Mouse (Mus musculus) left cerebral cortex, postnatal 25 days (tissue): ENCODE results near the gene Clip3. TPM values are rescaled to one million over a fixed set of nuclear protein-coding genes. Genes with fewer than 3 reads are reported as not detected.

ENCODE experiments used
- DNase-seq, 2 experiments: peaks; one replicate each; pipeline ENCODE4 v3.0.0; 2022; ENCODE audit warnings: low spot score in 2 of 2, mixed read lengths in 1 of 2
- intact Hi-C: fragments of 180-260 bp; cut with DNase I; formaldehyde crosslinking; loops from one replicate; pipeline ENCODE4 v1.15.1; 2025
- total RNA-seq, 2 experiments: library from RNA; stranded (reverse); gene quantifications; 2 replicates each; pipeline ENCODE4 v1.2.3; 2021

Gene Clip3
- 100 to 1,000 TPM; 467 to 489 TPM for total RNA-seq

DNA sequence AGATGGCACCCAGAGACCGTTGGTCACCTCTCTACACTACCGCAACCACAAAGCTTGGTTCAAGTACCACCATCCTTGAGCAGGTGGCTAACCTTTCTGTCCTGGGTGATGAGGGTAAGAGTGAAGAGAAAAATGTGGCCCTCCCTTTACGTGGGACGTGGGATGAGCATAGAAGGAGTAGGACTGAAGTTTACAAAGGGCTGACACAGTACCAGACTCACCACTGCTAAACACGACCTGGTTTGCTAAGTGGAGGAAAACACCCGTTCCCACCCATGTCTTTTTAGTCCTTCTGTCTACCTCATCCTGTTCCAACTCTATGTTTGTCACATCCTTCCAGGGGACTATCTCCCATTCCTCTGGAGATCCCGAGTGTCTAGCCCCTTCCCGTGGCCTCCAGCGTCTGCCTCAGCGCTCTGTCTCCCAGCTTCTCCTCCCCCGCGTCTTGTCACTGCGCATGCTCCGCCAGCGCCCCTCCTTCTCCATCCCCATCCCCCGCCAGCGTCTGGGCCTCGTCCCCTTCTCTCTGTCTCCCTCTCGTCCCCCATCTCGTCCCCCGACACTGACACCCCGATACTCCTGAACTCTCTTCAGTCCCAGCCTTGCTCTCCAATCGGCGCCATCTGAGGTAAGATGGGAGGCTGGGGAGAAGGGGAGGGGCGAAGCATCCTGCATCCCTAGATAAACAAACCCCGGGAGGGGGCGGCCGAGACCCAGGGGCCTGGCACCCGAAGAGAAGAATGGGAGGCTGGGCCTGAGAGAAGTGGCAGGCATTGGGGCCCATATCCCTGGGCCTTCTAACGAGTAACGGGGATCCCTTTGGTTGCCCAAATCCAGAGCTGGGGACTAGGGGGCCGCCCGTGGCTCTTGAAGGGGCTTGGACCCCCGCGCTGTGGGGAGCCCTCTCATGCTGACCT lies at the start of gene Clip3:
Gene Clip3 (plus strand): TSS at position 514 of the 917 bp plus-strand sequence.
- DNase-seq = peak; percentile 90 to 94
- intact Hi-C loops = no loop called here

DNA sequence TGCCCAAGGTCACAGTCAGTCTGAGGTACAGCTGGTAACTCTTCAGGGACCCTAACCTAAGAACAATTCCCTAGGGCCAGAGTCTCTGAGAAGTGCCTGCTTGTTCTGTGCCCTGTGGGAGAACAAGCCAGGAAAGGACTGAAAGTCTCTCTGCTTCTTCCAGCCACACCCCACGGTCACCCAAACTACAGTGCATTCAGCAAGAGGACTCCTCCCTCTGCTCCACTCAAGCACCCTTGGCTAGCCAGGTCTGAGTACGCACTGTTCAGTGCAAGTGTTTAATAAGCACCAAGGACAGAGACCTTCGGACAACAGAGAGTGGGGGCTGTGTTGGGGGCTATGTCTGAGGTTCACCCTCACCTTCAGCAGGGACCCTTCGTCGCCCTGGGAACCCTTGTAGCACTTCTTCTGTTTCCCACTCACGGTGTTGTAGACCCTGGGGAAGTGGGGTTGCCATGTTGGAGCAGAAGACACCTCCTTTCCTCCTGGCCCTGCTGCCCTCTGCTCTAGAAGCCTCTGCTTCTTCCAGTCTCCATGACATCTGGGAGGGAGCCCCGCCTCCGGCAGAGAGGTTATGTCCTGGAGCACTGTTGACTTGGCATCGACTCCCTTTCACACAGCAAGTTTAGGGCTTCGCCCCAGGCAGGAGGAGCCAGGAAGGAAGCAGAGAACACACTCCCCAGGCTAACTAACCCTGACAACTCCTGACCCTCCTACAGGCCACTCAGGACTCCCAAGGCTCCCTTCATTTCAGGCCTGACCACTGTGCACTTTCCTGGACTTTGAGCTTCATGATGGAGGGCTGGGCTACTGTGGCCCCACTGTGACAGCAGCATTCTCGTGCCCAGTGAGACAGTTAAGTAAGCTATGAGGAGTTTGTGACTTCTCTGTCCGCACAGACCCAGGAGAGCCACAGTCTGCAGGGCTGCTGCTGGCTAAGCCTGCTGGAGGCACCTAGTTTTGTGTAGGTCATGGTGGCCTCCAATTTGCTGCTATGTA lies 39.3 kb upstream of the Clip3 start:
- intact Hi-C loops = no loop called here
- DNase-seq = no peak

DNA sequence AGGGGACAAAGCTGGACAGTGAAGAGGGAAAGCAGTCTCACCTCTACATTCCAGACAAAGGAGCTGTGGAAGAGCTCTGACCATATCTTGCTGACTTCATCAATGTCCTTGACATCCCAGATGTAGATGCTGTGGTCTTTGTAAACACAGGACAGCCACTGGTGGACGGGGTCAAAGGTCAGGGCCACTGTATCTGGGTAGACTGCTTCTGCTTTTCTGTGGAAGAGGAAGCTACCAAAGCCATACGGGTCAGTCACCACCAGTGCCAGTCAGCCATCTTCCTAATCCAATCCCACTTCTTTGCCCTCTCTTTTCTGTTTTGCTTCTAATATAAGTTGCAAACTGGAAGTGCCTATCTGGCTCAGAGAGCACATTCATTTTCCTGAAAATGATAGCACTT lies 26.5 kb upstream of the Clip3 start:
- no peak for DNase-seq
- intact Hi-C loops = no loop called here

DNA sequence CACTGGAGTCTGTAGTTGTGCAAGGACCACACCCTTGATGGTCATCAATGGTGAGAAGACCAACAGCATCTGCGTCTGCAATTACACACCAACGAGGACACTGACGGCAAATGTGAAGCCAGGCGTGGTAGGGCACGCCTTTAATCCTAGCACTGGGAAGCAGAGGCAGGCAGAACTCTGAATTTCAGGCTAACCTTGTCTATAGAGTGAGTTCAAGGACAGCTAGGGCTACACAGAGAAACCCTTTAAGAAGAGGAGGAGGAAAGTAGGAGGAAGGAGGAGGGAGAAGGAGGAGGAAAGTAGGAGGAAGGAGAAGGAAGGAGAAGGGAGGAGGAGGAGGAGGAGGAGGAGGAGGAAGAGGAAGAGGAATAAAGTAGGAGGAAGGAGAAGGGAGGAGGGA lies 26.0 kb upstream of the Clip3 start:
- DNase-seq = no peak
- intact Hi-C loops = no loop called here

DNA sequence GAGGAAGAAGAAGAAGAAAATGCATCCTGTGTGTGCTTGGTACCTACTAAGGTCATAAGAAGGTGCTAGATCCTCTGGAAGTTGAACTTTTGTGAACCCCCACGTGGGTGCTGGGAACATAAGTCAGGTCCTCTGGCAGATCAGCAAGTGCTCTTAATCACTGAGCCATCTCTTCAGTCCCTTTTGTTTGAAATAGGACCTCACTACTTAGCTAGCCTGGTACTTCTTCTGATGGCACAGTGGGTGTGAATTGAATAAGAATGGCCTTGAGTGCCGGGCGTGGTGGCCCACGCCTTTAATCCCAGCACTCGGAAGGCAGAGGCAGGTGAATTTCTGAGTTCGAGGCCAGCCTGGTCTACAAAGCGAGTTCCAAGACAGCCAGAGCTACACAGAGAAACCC lies 25.6 kb upstream of the Clip3 start:
- no peak for DNase-seq
- intact Hi-C loops = no loop called here

DNA sequence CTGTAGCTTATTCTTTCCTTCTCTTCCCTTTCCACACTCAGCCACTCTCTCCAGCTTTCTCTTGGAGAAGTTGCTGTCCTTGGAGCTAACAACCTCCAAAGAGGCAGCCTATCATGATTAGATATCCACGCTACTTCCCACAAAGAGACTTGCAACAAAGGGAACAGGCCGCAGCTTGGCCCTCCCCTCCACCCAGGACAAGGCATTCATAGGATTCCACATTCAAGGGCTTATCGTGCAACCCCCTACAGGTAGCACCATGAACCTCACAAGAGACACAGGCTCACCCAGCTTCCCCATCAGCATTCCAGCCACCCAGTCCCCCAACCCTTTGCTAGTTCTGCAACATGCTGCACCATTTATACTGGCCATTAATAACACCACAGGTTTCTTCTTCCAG lies 24.7 kb upstream of the Clip3 start:
- intact Hi-C loops = no loop called here

DNA sequence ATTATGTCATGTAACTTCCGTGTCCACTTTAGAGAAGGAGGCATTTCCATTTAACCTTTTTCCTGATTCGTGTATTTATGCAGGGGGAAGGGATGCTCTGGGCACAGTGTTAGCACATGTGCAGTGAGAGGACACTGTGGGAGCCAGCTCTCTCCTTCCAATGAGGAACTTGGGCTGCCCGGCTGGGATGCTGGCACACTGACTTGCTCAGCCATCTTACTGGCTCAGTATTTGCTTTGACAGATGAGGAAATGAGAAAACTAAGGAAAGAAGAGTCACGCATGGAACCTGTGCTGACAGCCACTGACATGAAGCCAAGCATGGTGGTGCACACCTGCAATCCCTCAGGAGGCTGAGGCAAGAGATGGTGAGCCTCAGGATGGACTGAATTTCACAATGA lies 21.9 kb upstream of the Clip3 start:
- intact Hi-C loops = loop anchor here (2.0 kb wide), 1 partner anchor 31 kb away; no protein-coding TSS in a partner anchor
- no peak for DNase-seq

More for the DNA sequence above, 24.7 kb upstream of the Clip3 start:
- no peak for DNase-seq

DNA sequence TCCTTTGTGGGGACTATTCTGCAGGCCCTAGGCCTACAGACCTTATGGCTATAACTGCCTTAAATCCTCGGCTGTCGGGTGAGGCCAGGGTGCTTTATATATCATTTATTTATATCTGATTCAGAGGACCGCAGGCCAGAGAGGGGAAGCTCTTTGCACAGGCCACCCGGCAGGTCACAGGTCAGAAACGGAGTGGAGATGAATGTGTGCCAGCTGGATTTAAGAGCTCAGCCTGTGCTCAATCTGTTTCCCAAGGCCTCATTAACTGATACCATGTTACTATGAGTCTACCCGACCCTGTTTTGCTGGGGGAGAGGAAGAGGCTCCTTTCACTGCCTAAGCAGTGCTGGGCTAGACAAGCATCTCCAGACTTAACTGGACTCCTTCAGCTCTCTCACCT lies 17.1 kb upstream of the Clip3 start:
- DNase-seq = no peak
- intact Hi-C loops = no loop called here

DNA sequence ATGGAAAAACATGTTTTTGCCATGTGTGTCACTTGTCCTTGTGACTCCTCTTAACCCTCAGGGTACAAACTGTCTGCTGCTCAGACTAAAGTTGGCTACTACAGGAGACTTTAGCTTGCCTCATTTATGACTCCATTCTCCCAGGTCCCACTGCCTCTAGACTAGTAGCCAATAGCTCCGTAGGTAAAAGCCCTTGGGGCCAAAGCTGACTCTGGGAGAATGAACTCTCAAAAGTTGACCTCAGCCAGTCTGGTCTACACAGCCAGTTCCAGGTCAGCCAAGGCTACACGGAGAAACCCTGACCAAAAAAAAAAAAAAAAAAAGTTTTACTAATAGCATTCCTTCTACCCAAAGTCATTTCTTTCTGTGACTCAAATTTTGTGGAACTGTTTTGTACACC lies 12.6 kb upstream of the Clip3 start:
- DNase-seq = no peak
- intact Hi-C loops = no loop called here

DNA sequence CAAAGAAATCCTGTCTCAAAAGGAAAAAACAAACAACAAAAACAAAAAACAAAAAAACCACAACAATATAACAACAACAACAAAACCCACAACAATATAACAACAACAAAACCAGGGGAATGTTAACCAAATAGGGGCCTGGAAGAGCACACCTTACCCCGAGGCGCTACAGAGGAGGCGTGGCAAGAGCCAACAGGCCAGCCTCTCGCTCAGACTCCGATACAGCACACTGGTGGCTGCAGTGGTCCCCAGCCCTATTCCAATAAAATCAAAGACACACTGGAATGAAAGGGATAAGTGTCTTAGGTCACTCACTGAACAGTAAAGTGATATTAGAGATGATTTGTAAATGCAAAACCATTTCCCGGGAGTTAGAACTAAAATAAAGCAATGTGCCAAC lies 12.0 kb upstream of the Clip3 start:
- no peak for DNase-seq
- intact Hi-C loops = no loop called here

DNA sequence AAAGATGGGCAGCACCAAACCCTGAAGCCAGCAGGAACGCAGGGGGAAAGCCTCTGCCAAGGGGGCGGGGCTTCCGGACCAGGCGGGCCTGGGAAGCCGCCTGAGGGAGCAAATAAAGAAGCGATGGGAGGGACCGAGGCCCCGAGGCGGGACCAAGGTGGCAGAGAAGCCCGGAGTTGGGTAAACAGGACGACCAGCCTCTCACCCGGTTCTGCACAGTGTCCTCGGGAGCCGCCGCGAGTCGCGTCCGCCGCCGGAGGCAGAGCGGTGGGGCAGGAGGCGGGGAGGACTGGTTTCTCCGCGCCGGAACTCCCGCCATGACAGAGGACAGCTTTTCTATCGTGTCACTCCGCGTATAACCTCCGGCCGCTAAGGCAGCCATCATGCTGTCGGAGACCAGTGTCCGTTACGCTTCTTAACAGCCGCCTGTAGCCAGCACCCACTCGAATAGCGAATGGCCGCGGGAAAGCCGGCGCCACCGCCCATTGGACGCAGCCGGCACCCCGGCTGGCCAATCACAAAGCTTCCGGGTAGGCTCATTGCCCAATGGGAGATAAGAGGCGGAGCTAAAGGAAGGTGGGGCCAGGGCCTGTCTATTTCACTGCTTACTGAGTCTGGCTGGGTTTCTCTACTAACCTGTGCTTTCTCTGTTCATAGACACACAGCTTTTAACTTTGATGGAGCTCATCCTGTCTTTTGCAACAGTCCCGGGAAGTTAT lies 11.4 kb upstream of the Clip3 start, which contains the start of the genes Thap8 and Wdr62:
Gene Thap8 (plus strand): TSS at position 144 of the 719 bp plus-strand sequence.
Gene Wdr62 (minus strand): TSS at position 469 of the 719 bp plus-strand sequence.
- intact Hi-C loops = loop anchor here (1.0 kb wide), 1 partner anchor 48 kb away; the partner anchor contains the start of gene Tbcb
- peak; percentile 90 to 95 for DNase-seq

DNA sequence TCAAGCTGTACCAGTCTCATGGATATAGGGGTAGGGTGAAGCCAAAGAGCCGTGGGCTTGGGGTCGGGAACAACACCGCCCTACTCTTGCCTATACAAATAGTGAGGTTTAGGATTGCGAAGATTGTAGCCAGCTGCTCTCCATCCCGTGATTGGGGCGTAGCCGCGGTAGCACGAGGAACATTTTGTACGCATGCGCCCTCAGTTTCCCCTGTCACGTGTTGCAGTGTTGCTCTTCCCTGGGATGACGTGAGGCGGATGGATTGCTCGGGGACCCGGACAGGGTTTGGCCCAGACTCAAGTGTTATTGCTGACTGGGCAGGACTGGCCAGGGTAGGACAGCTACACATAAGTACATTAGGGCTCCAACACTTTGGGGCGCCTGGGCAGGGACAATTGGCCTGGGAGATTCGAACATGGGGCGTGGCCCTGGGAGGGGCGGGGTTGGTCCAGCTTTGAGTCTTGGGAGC lies 10.8 kb upstream of the Clip3 start:
- intact Hi-C loops = loop anchor here (1.0 kb wide), 1 partner anchor 48 kb away; the partner anchor contains the start of gene Tbcb

DNA sequence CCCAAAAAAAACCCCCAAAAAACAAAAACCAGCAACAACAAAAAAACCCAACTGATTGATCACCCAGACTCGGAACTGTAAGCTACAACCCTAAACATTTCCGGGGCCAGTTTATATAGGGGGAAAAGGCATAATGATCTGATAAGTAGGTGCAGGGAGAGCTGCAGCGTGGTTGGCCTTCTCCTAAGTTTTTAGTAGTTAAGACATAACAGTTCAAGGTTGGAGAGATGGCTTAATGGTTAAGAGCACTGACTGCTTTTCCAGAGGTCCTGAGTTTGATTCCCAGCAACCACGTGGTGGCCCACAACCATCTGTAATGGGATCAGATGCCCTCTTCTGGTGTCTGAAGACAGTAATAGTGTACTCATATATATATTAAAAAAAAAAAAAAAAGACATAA lies 10.0 kb upstream of the Clip3 start:
- DNase-seq = no peak
- intact Hi-C loops = no loop called here

More for the DNA sequence above, 10.8 kb upstream of the Clip3 start:
- peak; percentile 87 to 91 for DNase-seq

DNA sequence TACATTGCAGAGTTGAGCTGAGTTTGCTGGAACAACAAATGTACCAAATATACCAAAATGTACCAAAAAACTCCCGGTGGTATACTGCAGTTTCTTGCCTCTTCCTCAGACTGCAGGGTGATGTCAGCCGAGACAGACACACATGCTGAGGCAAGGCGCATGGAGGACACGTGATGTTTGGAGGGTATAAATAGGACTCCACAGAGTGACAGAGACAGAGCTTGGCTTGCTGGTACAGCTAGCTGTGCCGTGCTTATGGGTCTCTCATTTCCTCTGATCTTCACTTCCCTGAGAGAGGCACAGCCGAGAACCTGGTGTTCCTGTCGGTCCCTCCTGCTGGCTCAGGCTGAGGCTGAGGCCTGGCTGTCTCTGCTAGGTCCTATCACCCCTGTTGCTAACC lies 8.8 kb upstream of the Clip3 start:
- peak in 1 of 2 experiments; percentile 58 for DNase-seq
- intact Hi-C loops = no loop called here

DNA sequence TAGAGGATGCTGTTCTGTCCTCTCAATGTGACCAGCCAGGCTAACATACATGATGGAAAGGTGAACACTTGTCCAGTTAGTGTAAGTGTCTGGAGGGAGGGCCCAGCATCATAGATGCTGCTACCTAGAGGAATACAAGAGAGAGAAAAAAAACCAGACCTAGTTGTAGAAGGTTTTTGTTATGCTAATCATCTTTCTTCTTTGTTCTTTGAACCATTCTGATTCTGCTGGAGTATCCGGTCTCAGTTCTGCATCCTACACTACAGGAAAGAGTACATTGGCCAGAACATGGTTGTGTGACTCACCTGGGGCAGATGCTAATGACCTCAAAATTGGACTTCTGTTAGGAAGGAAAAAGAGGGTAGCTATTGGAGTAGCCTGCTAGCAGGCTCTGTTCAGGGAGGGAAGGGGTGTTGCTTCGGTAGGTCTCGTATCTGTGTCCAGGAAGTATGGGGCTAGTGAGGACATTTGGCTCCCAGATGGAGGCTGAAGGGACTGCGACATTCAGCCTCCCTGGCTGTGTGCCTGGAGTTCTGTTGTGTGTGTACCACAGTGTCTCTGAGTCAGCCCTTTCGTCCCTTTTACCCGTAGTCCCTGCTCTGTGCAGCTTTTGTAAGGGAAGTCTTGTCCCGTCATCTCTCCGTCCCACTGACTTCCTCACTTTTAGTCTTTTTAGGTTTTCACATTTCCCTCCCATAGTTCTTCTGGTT lies 4.7 kb upstream of the Clip3 start:
- no peak for DNase-seq

DNA sequence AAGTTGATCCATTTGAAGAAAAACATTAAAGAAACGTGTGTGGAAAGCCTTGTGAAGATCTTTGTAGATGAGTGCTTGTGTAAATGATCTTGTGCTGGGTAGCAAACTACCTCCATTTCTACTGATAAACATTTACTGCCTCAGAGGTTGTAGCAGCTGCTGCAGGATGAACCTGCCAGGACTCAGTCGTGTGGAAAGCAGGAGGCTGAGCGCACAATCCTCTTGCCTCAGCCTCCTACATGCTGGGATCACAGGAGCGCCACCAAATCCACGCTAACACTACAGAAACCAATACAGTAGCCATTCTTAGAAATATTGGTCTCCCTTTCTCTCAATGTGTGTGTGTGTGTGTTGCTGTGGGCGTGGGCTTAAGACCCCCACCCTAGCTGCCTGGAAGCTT lies 3.5 kb upstream of the Clip3 start:
- intact Hi-C loops = loop anchor here (2.0 kb wide), 1 partner anchor 55 kb away; the partner anchor contains the start of gene Tbcb
- DNase-seq = no peak

More for the DNA sequence above, 4.7 kb upstream of the Clip3 start:
- intact Hi-C loops = no loop called here

DNA sequence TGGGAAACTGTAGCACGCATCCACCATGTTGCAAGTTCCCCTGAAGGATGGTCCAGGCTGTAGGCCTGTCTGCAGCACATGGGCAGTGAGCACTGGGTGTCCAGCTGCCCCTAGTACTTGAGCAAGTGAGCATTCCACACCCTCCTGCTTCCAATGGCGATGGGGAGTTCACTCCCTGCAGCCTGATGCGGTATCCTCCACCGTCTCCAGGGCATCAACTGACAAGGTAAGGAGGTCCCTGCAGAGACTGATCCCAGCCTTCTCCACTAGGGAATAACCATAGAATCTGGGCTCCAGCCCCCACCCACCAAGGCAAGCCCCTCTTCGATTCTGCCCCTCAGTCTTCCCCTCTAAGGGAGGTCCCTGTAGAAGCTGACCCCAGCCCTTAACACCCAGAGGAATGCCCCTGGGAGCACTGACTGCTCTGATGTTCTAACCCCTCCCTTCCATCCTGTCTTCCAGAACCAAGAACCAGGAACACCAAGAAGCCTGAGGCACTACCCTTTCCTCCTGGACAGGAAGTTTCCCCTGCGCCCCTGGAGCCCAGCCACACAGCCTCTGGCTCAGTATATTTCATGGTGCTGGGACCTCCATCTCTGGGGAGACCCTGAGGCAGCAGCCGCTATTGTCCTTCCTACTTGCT lies 2.3 kb upstream of the Clip3 start:
- intact Hi-C loops = loop anchor here (2.0 kb wide), 1 partner anchor 56 kb away; the partner anchor contains the start of gene Tbcb

More for the DNA sequence above, 2.3 kb upstream of the Clip3 start:
- DNase-seq = no peak
